Mouse (Mus musculus) stomach, embryonic 16.5 days (tissue): ENCODE measurements around the gene Rgs3. TPM values are rescaled to one million over a fixed set of nuclear protein-coding genes. Genes with fewer than 3 reads are reported as not detected.

ENCODE experiments used
- ATAC-seq: fragments of 200-750 bp; cut with Nextera tagmentation; 2 replicates; pipeline ENCODE4 v1.8.0; 2017; ENCODE audit warnings: moderate number of reproducible peaks, moderate TSS enrichment; ENCODE audit not compliant: insufficient read depth, low FRiP score
- H3K27ac ChIP-seq: fragments of 300-500 bp; sonication (generic); 2 replicates; pipeline ENCODE4 v1.5.1; 2014; ENCODE audit warnings: low read length
- H3K27me3 ChIP-seq: fragments of 300-500 bp; sonication (generic); 2 replicates; pipeline ENCODE4 v1.6.1; 2014; ENCODE audit warnings: low read length, control low read depth, mixed read lengths; ENCODE audit not compliant: control insufficient read depth, insufficient read depth
- H3K36me3 ChIP-seq: fragments of 300-500 bp; sonication (generic); 2 replicates; pipeline ENCODE4 v1.6.1; 2014; ENCODE audit warnings: low read length; ENCODE audit not compliant: control insufficient read depth, insufficient read depth
- H3K4me1 ChIP-seq: fragments of 300-500 bp; sonication (generic); 2 replicates; pipeline ENCODE4 v1.6.1; 2014; ENCODE audit warnings: low read length, control low read depth, mixed read lengths; ENCODE audit not compliant: control insufficient read depth, insufficient read depth
- H3K4me2 ChIP-seq: fragments of 300-500 bp; sonication (generic); 2 replicates; pipeline ENCODE4 v1.6.1; 2014; ENCODE audit warnings: low read depth, low read length, mixed read lengths
- H3K4me3 ChIP-seq: fragments of 300-500 bp; sonication (generic); replicated peaks from 2 replicates; pipeline ENCODE4 v1.5.1; 2014; ENCODE audit warnings: mild to moderate bottlenecking, low read length
- H3K9ac ChIP-seq: fragments of 300-500 bp; sonication (generic); 2 replicates; pipeline ENCODE4 v1.6.1; 2014; ENCODE audit warnings: low read length
- H3K9me3 ChIP-seq: fragments of 300-500 bp; sonication (generic); replicated peaks from 2 replicates; pipeline ENCODE4 v1.6.1; 2016; ENCODE audit warnings: low read length, control low read depth; ENCODE audit not compliant: control insufficient read depth
- WGBS: fragments of 180-500 bp; shearing (Covaris S2); extraction: QIAGEN DNeasy Blood & Tissue Kit; methylation state at CpG from one replicate; pipeline ENCODE4 v1.1.7; 2014; 5-methylcytosine and 5-hydroxymethylcytosine counted together
- polyA plus RNA-seq: library from polyadenylated mRNA; unstranded; fragments of >200 nt; fragmentation: Nextera tagmentation; extraction: Ambion mirVana; gene quantifications from 2 replicates; pipeline ENCODE4 v1.2.1, GENCODE M21; 2015

Rgs3 gene
- polyA plus RNA-seq, 1 experiment from 2014 or later, result 55.2 TPM

DNA sequence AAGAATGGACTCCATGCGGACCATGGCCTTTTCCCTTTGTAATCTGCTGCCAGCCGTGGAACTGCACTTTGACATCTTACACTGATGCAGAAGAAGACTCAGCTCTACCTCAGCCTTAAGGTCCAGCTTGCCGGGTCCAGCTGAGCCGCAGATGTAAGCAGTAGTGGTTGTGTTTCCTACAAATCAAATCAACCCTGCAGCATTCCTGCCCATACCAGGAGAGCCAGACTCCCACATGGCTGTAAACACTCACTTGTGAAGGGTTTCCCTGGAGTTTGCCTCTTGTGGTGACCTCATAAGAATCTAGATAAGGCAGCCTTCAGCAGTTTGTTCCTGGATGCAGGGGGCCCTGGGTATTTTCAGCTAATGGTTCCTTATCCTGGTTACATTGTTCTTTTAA, 6.9 kb downstream of the Rgs3 start:
- H3K36me3 ChIP-seq, result no peaks in the 10 kb centered on the region
- H3K4me3 ChIP-seq, result no peak overlapping the region
- no peak overlapping the region for H3K4me2 ChIP-seq
- WGBS, result 48% methylated on average over 4 of the region's 4 CpGs
- H3K4me1 ChIP-seq, result 0 out of 2 replicates have a peak, but pooled peaks cover 3% of the 10 kb centered on the region
- no peaks in the 10 kb centered on the region for H3K27me3 ChIP-seq
- peak overlapping the region; percentile 23; the same call in 1 of the 2 replicates for H3K9ac ChIP-seq
- no peak overlapping the region for H3K27ac ChIP-seq
- no peaks in the 10 kb centered on the region for H3K9me3 ChIP-seq
- ATAC-seq, result peak; percentile 54; the same call in 1 of the 2 replicates

DNA sequence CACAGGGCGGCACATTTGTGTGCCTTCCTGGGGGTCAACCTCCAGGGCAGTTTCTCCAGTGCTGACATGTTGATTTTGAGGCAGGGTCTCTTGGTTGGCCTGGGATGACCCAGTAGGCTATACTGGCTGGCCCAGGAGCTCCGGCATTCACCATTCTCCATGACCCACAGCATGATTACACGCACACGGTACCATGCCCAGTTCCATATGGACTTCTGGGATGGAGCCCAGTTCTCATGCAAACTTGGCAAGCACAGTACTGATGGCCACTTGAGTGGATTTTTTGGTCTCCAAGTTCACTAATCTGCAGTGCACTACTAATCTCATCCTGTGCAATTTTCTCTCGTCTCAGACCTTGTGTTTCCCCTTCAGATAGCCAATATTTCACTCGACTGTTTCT, 8.0 kb downstream of the Rgs3 start:
- Histone ChIP-seq H3K9me3 (no peaks in the 10 kb centered on the region), H3K27me3 (no peaks in the 10 kb centered on the region), H3K4me1 (0 out of 2 replicates have a peak, but pooled peaks cover 3% of the 10 kb centered on the region), H3K4me2 (no peak overlapping the region), H3K27ac (no peak overlapping the region), H3K4me3 (no peak overlapping the region), H3K36me3 (no peaks in the 10 kb centered on the region), H3K9ac (no peak overlapping the region)
- ATAC-seq, result no peak
- 82% methylated on average over 6 of the region's 6 CpGs for WGBS

DNA sequence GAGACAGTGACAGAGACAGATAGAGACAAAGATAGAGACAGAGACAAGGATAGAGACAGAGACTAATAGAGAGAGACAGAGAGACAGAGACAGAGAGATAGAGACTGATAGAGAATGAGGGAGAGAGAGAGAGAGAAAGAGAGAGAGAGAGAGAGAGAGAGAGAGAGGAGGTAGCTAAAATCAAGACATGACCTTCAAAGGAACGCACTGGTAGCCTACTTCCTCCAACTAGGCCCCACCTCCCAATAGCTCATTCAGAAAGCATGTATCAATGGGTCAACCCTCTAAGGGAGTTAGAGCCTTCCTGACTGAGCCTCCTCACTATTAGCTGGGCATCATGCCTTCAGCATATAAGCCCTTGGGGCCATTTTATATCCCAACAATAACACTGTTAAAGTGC, 8.7 kb downstream of the Rgs3 start:
- Histone ChIP-seq H3K4me1 (0 out of 2 replicates have a peak, but pooled peaks cover 3% of the 10 kb centered on the region), H3K36me3 (no peaks in the 10 kb centered on the region), H3K9me3 (no peaks in the 10 kb centered on the region), H3K4me2 (no peak overlapping the region), H3K27me3 (no peaks in the 10 kb centered on the region), H3K9ac (no peak overlapping the region), H3K27ac (no peak overlapping the region), H3K4me3 (no peak overlapping the region)
- WGBS, result 81% methylated on average over 1 of the region's 1 CpGs
- no peak for ATAC-seq

DNA sequence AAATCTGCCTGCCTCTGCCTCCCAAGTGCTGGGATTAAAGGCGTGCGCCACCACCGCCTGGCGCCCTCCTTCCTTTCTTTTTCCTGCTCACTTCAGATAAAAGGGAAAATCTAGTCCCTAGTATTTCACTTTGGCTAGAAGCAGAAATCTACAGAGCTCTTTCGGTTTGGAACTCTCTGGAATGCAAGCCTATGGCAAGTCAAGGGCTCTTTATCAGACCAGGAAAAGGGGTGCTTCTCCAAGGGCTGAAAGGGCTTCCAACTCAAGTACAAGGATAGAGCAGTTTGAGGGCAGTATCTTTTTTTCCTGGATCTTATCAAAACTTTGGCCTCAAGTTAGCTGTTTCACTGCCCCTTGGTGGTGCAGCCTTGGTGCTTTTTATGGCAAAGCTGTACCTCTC, 10.0 kb downstream of the Rgs3 start:
- no peak overlapping the region for H3K9ac ChIP-seq
- 0 out of 2 replicates have a peak, but pooled peaks cover 3% of the 10 kb centered on the region for H3K4me1 ChIP-seq
- no peaks in the 10 kb centered on the region for H3K36me3 ChIP-seq
- H3K9me3 ChIP-seq, result no peaks in the 10 kb centered on the region
- H3K27ac ChIP-seq, result no peak overlapping the region
- no peak overlapping the region for H3K4me3 ChIP-seq
- no peak for ATAC-seq
- no peaks in the 10 kb centered on the region for H3K27me3 ChIP-seq
- WGBS, result 86% methylated on average over 5 of the region's 5 CpGs
- H3K4me2 ChIP-seq, result no peak overlapping the region

DNA sequence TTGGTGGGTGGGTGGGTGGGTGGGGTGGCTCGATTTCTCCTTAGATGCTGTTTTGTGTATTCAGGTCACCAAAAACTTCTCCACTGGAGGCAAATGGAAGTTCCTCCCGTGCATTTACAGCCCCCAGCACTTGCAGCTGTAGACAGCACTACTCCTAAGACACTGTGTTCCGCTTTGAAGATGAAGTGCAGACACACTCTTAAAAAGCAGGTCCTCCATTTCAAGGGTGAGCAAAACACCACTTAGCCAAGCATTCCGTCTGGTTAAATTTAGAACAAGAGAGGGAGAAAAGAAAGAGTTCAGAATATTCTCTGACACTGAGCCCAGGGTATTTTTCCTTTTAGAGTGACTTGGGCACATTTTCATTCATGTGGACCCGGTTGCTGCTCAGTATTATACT, 10.4 kb downstream of the Rgs3 start:
- Histone ChIP-seq H3K27ac (peak overlapping the region; percentile 57; the same call in 1 of the 2 replicates), H3K4me2 (no peak overlapping the region), H3K27me3 (no peaks in the 10 kb centered on the region), H3K9ac (no peak overlapping the region), H3K4me1 (0 out of 2 replicates have a peak, but pooled peaks cover 3% of the 10 kb centered on the region), H3K9me3 (no peaks in the 10 kb centered on the region), H3K36me3 (no peaks in the 10 kb centered on the region), H3K4me3 (no peak overlapping the region)
- ATAC-seq, result peak; percentile 68; the same call in 1 of the 2 replicates
- WGBS, result 56% methylated on average over 5 of the region's 5 CpGs

DNA sequence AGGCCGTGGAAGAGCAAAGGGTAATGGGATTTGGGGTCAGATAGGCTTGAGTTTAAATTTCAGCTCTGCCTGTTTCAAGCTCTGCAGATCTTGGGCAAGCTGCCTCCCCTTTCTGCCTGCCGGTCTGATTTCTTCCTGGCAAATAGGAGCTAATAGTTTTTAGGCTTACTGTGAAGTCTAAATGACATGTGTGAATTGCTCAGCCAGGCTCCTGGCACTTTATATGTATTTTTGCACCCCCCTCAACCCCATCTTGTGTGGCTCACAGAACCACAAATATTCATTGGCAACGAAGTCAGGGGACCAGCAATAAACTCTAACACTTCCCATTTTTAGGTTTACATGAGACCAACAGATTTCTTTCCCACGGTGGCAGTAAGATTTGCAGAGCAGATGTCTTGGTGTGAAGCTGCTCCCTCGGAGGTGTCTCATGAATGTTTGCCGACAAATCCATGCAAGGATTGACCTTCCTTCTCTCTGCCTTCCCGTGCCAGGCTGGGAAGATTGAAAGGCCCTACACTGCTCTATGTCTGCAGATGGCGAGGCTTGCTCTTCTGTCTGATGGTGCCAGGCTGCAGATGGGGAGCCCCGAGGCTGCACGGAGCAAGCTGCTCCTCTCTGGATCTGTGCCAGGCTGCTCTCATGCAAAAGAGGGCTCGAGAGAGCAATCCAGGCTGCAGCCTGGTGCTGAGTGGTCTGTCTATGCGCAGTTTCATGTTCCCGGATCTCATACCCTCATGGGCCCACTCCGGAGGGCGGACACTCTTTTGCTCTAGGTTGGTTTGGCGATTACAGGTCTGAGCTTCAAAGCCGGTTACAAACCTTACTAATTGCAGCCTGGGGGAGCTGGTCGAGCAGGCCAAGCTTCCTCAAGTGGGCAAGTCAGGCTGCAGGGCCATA, 23.0 kb downstream of the Rgs3 start:
- Histone ChIP-seq H3K9me3 (no peaks in the 10 kb centered on the region), H3K36me3 (no peaks in the 10 kb centered on the region), H3K9ac (peak overlapping the region; percentile 66), H3K27me3 (no peaks in the 10 kb centered on the region), H3K27ac (no peak overlapping the region; the same call in 1 of the 2 replicates), H3K4me1 (peaks cover 12% of the 10 kb centered on the region), H3K4me2 (peak overlapping the region; percentile 54), H3K4me3 (peak overlapping the region; percentile 51)
- whole genome bisulfite sequencing, result 24% methylated on average over 18 of the region's 18 CpGs
- peak; percentile 16; the same call in 1 of the 2 replicates for ATAC-seq

DNA sequence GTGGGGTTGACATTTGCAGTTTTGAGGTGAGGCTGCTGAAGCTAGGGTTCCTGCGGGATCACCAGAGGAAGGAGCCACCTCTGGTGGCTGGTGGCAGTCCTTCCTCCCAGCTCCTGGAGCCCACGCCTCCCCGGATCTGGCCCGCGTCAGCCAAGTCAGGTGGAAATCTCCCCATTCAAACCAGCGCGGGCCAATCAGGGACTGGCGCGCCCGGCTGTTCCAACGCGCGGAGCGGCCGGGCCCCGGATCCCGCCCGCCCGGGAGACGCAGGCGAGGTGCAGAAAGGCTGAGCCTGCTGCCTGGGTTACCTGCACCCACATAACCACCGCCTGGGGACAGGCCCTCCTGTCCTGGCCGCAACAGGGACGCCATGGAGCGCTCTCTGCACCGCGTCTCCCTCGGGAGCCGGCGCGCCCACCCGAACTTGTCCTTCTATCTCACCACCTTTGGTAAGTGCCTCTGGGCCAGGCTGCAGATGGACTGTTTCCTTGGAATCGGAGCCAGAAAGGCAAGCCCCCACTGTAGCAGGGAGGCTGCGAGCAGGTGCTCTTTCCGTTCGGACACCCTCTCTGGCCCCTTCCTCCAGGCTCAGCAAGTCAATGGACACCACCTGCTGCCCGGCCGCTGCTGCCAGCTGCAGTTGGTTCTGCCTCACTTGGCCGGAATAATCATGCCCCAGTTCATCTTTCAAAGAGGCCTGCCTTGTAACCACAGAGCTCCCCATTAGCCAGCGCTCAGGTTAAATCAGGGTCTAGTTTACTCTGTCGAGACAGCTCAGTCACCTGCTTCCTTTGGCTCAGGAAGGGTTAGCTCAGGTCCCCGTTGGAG, 23.8 kb downstream of the Rgs3 start:
- Histone ChIP-seq H3K27ac (peak overlapping the region; percentile 31; the same call in 1 of the 2 replicates), H3K9ac (peak overlapping the region; percentile 66), H3K36me3 (no peaks in the 10 kb centered on the region), H3K9me3 (no peaks in the 10 kb centered on the region), H3K4me3 (peak overlapping the region; percentile 51), H3K4me2 (peak overlapping the region; percentile 54), H3K27me3 (no peaks in the 10 kb centered on the region), H3K4me1 (peaks cover 12% of the 10 kb centered on the region)
- peak; percentile 91 for ATAC-seq
- 4% methylated on average over 42 of the region's 42 CpGs for WGBS

DNA sequence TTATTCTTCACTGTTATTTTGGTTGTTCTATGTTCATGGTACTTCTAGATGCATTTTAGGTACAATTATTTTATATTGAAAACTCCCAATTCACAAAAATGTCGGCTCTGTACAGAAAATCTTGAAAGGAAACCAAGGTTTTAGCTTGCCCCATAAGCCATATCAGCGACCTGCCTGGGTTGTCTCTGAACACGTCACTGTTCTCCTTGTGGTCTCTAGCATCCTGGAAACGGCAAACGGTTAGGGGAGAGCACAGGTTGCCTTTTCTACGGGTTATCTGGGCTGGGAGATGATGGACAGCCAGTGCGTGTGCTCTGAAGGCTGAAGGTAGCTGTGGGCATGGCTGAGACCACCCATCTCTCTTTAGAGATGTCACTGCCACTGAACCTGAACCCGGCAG, 27.4 kb downstream of the Rgs3 start:
- H3K27ac ChIP-seq, result no peak overlapping the region
- H3K4me2 ChIP-seq, result no peak overlapping the region
- H3K27me3 ChIP-seq, result no peaks in the 10 kb centered on the region
- no peaks in the 10 kb centered on the region for H3K9me3 ChIP-seq
- WGBS, result 82% methylated on average over 8 of the region's 8 CpGs
- no peak overlapping the region for H3K9ac ChIP-seq
- peaks cover 23% of the 10 kb centered on the region for H3K4me1 ChIP-seq
- no peak for ATAC-seq
- H3K4me3 ChIP-seq, result no peak overlapping the region
- no peaks in the 10 kb centered on the region for H3K36me3 ChIP-seq

DNA sequence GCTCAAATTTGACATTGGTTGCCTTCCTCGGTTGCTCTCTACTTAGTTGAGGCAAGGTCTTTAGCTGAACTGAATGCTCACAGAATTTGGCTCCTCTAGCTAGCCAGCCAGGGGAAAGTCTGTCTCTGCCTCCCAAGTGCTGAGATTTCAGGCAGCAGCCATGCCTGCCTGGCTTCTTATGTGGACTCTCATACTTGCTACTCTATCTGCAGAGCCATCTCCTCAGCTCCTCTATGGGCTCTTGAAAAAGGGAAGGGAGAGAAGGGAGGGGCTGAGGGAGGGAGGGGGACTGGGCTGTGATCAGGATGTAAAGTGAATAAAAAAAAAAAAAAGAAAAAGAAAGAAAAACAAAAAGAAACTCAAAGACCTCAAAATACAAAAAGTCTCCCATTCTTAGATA, 31.2 kb downstream of the Rgs3 start:
- H3K36me3 ChIP-seq, result no peaks in the 10 kb centered on the region
- no peak overlapping the region for H3K4me3 ChIP-seq
- peaks cover 11% of the 10 kb centered on the region for H3K4me1 ChIP-seq
- no peaks in the 10 kb centered on the region for H3K27me3 ChIP-seq
- peak overlapping the region; percentile 55 for H3K27ac ChIP-seq
- H3K4me2 ChIP-seq, result no peak overlapping the region
- H3K9ac ChIP-seq, result no peak overlapping the region
- 93% methylated on average over 1 of the region's 1 CpGs for WGBS
- H3K9me3 ChIP-seq, result no peaks in the 10 kb centered on the region
- no peak for ATAC-seq
